Mouse (Mus musculus) liver, embryonic 14.5 days (tissue): ENCODE results near the gene Sowaha. TPM values are rescaled to one million over a fixed set of nuclear protein-coding genes. Genes with fewer than 3 reads are reported as not detected.
A peak's percentile ranks its signal among the peaks of the same experiment; 100 is the strongest.

Experiments used
- ATAC-seq: fragments of 200-750 bp; cut with Nextera tagmentation; 2 replicates; pipeline ENCODE4 v1.8.0; 2017; ENCODE audit warnings: moderate number of reproducible peaks, mild to moderate bottlenecking, moderate library complexity; ENCODE audit not compliant: insufficient read depth
- DNase-seq, 3 experiments: peaks; one replicate each; pipeline ENCODE4 v3.0.0-alpha.2; 2012 to 2013; ENCODE audit warnings: low read depth in 3 of 3, low spot score in 3 of 3
- H3K27ac ChIP-seq: fragments of 300-500 bp; sonication (generic); 2 replicates; pipeline ENCODE4 v1.5.1; 2014; ENCODE audit warnings: moderate library complexity, mild to moderate bottlenecking, control low read depth, inconsistent platforms
- H3K27me3 ChIP-seq: fragments of 300-500 bp; sonication (generic); 2 replicates; pipeline ENCODE4 v1.6.1; 2014; ENCODE audit warnings: mild to moderate bottlenecking, low read length, moderate library complexity; ENCODE audit not compliant: control insufficient read depth, insufficient read depth
- H3K36me3 ChIP-seq: fragments of 300-500 bp; sonication (generic); replicated peaks from 2 replicates; pipeline ENCODE4 v1.6.1; 2014; ENCODE audit warnings: low read depth; ENCODE audit not compliant: control insufficient read depth, insufficient read depth
- H3K4me1 ChIP-seq, 2 experiments: fragments of 200-500 bp in 1 of 2; fragments of 300-500 bp in 1 of 2; sonication (generic) in 1 of 2; replicated peaks; 2 replicates each; pipeline ENCODE4 v1.6.1; 2012 to 2014; ENCODE audit warnings: antibody characterized with exemption in 1 of 2, inconsistent platforms in 1 of 2, low read length in 1 of 2; ENCODE audit not compliant: control insufficient read depth in 2 of 2, insufficient read depth in 2 of 2
- H3K4me2 ChIP-seq: fragments of 300-500 bp; sonication (generic); 2 replicates; pipeline ENCODE4 v1.6.1; 2014; ENCODE audit warnings: low read depth, mild to moderate bottlenecking, control low read depth, moderate library complexity
- H3K4me3 ChIP-seq, 2 experiments: fragments of 200-500 bp in 1 of 2; fragments of 300-500 bp in 1 of 2; sonication (generic) in 1 of 2; 2 replicates each; pipeline ENCODE4 v1.5.1; 2012 to 2014; ENCODE audit warnings: low read depth in 2 of 2, low read length in 2 of 2, mild to moderate bottlenecking in 2 of 2, control low read depth in 1 of 2, inconsistent platforms in 1 of 2, moderate library complexity in 1 of 2; ENCODE audit not compliant: insufficient read depth in 1 of 2
- H3K9ac ChIP-seq: fragments of 300-500 bp; sonication (generic); replicated peaks from 2 replicates; pipeline ENCODE4 v1.6.1; 2014; ENCODE audit warnings: mild to moderate bottlenecking, control low read depth, moderate library complexity
- H3K9me3 ChIP-seq: fragments of 300-500 bp; sonication (generic); 2 replicates; pipeline ENCODE4 v1.6.1; 2016; ENCODE audit warnings: low read length, mixed read lengths; ENCODE audit not compliant: control insufficient read depth
- CTCF ChIP-seq: IDR thresholded peaks from 2 replicates; pipeline ENCODE4 v1.5.1; 2016; ENCODE audit warnings: antibody characterized with exemption, low read depth, control low read depth
- EP300 ChIP-seq: IDR thresholded peaks from 2 replicates; pipeline ENCODE4 v1.6.1; 2016; ENCODE audit warnings: antibody characterized with exemption, low read depth
- WGBS: fragments of 180-500 bp; shearing (Covaris S2); extraction: QIAGEN DNeasy Blood & Tissue Kit; methylation state at CpG from one replicate; pipeline ENCODE4 v1.1.7; 2014; ENCODE audit not compliant: insufficient replicate concordance; 5-methylcytosine and 5-hydroxymethylcytosine counted together
- polyA plus RNA-seq, 2 experiments: library from polyadenylated mRNA; depleted of rRNA in 1 of 2; stranded (reverse) in 1 of 2; unstranded in 1 of 2; fragments of >200 nt; fragmentation: Nextera tagmentation in 1 of 2; extraction: Ambion mirVana in 1 of 2; gene quantifications; 2 replicates each; pipeline versions ENCODE4 v1.2.1 to v1.2.3; 2012 to 2014

Sowaha gene
- polyA plus RNA-seq, 2 experiments: 13.1 to 15.4 TPM

DNA sequence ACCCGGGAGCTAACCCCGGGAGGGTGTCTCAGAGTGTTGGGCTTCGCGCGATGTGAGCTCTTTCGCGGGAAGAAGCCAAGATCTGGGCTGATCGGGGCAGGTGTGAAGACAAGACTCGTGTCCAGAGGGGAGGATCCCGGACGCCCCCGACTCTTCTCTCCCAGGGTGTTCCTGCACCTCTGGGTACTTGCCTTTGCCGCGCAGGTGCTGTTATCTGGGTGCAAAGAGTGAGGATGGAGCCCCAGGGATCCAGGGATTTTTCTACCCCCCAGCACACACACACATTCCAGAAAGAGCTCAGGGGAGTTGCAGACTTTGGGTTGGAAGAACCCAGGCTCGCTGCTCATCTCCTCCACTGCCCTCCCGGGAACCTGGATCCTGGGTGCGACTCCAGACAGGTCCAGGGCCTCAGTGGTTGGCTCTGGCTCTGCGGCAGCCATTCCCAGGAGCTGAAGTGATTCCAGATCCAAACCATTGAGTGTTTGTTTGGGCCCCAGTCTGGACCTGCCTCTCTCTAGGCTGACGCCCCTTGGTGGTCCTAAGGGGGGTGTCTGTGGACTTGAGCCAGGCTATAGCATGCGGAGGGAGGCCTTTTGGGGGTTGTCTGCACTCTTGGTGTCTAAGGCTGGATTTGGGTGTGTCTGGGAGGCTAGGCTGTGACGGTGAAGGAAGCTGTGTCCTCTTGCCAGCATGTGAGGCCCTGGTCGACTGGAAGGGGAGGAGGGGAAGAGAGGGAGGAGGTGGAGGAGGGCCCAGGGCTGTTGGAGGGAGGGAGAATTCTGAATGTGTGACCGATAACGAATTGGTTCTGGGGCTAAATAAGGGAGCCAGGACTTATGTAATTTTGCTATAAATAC is 40.3 kb upstream of the Sowaha start:
- no peaks in the 10 kb centered on the region for H3K27me3 ChIP-seq
- H3K4me2 ChIP-seq: peak overlapping the region; percentile 98
- ATAC-seq: peak; percentile 75
- H3K27ac ChIP-seq: peak overlapping the region; percentile 95
- H3K9me3 ChIP-seq: no peaks in the 10 kb centered on the region
- H3K36me3 ChIP-seq: no peaks in the 10 kb centered on the region; the same call in 1 of the 2 replicates
- peak overlapping the region; percentile 80 to 96 for H3K4me3 ChIP-seq
- WGBS: 1% methylated on average over 24 of the region's 24 CpGs
- TF ChIP-seq CTCF (0 out of 2 replicates have a peak, but pooled peaks have one; percentile 5), EP300 (no peak)
- H3K9ac ChIP-seq: peak overlapping the region; percentile 98
- DNase-seq: peak; percentile 75 to 79 (median 77)
- H3K4me1 ChIP-seq: peaks cover 47 to 54% of the 10 kb centered on the region in 2 experiments

DNA sequence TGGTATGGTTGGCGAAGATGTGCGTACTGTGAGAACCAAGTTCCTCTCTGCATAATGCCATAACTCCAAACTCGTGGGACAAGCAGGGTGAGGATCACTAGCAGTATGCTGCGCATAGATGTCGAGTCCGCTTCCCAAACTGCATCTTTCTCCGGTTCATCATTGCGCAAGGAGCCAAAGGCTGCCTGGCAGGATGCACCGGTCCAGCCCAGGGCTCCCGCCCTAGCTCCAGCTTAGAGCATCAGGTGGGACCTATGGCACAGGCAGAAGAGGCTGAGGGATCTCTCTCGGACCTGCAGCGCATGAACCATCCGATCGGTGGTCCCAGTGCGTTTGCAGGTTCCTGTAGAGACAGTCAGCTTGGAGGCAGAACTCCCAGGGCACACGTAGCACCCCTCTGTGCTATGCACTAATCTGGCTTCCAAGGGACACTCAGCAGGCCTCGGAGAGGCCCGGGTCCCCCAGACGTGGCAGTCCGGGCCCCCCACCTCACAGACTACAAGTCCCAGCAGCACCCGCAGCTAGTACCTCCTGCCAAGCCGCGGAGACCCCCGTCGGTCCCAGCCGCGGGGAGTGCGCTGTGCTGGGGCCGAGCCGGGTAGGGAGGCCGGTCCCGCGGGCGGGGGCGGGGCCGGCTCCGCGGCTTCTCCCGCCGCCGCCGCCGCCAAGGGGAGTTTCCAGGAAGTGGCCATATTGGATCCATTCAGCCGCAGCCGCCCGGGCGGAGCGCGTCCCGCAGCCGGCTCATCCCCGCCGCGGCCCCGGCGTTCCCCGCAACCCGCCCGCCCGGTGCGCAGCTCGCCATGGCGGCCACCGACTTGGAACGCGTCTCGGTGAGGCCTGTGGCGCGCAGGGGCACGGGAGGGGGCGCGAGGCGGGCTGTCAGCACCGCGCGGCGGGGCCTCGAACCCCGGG is 39.4 kb upstream of the Sowaha start, which contains the start of gene Sept8:
Gene Sept8, plus strand, starts transcription at position 51 of the 915 bp plus-strand sequence.
- DNase-seq: peak in 2 of 3 experiments; percentile 47 to 60
- Histone ChIP-seq H3K36me3 (no peaks in the 10 kb centered on the region; the same call in 1 of the 2 replicates), H3K27ac (peak within 1 kb of the TSS; percentile 95), H3K4me3 (peak within 1 kb of the TSS; percentile 80 to 96), H3K9ac (peak within 1 kb of the TSS; percentile 98), H3K27me3 (no peaks in the 10 kb centered on the region), H3K9me3 (no peaks in the 10 kb centered on the region), H3K4me2 (peak within 1 kb of the TSS; percentile 98), H3K4me1 (peaks cover 47 to 54% of the 10 kb centered on the region in 2 experiments)
- WGBS: 3% methylated on average over 79 of the region's 79 CpGs
- ATAC-seq: peak; percentile 75
- TF ChIP-seq CTCF: no peak
- TF ChIP-seq EP300: no peak

DNA sequence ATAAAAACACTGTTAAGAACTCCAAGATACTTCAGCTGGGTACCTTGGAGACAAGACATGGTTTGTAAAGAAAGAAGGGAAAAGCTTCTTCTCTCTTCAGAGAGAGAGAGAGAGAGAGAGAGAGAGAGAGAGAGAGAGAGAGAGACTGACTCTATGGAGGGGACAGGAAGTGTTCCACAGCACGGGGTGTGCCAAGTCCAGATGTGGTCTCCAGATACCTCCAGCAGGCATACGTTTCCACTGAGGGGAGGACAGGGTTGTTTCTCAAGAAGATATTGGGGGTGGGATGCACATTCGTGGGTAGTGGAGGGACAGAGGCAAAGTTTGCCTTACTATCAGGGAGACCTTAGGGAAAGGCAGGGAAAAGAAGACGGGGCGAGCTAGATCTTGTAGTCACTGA is 38.7 kb upstream of the Sowaha start:
- 16% methylated on average over 5 of the region's 5 CpGs for WGBS
- H3K27me3 ChIP-seq: no peaks in the 10 kb centered on the region
- H3K4me2 ChIP-seq: peak overlapping the region; percentile 98
- ATAC-seq (peak; percentile 36; the same call in 1 of the 2 replicates), DNase-seq (peak in 2 of 3 experiments; percentile 51 to 55)
- H3K27ac ChIP-seq: peak overlapping the region; percentile 95
- no peaks in the 10 kb centered on the region for H3K9me3 ChIP-seq
- TF ChIP-seq CTCF (no peak), EP300 (peak; percentile 40; the same call in 1 of the 2 replicates)
- no peaks in the 10 kb centered on the region; the same call in 1 of the 2 replicates for H3K36me3 ChIP-seq
- H3K9ac ChIP-seq: peak overlapping the region; percentile 98
- peaks cover 47 to 54% of the 10 kb centered on the region in 2 experiments for H3K4me1 ChIP-seq
- peak overlapping the region; percentile 80 to 96 for H3K4me3 ChIP-seq

DNA sequence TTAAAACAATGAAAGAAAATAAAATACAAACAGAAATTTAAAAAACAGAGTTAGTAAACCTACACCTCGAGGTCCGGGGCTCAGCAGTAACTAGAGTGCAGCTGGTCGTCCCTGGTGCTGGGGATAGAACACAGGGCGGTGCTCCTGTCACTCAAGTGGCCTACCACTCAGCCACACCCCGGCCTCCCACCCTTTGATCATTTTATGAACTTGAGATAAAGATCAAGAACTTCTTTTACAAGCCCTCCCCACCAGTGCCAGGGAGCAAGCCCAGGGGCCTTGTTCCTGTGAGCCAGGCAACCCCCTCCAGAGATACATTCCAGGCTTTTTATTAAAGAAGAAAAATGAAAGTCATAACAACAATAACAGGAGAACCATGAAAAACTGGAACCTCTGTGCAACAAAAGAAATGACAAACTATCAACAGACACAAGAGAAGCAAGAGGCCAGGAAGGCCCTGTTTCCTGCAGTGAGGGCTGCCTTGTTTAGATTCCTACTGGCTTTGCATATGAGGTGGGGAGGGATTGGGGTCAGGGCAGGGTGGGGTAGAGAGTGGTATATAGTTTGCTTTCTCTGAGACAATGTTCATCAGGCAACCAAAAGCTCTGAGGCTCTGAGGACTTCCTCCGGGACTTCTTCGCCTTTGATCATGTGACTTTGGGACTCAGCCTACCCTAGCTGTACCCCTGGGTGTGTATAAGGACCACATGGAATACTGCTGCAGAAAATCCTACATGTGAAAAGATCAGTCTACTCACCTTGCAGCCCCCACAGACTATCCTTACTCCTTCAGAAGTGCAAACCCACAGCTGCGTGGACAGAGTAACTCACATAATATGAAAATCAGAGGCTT is 36.9 kb upstream of the Sowaha start:
- ATAC-seq (no peak), DNase-seq (peak in 2 of 3 experiments; percentile 31 to 46)
- H3K4me3 ChIP-seq: no peak overlapping the region
- peak overlapping the region; percentile 37 for H3K27ac ChIP-seq
- H3K4me1 ChIP-seq: peaks cover 32 to 41% of the 10 kb centered on the region in 2 experiments
- WGBS: 22% methylated on average over 8 of the region's 8 CpGs
- TF ChIP-seq CTCF (no peak), EP300 (no peak)
- no peaks in the 10 kb centered on the region for H3K9me3 ChIP-seq
- no peaks in the 10 kb centered on the region for H3K27me3 ChIP-seq
- H3K9ac ChIP-seq: peak overlapping the region; percentile 29
- no peaks in the 10 kb centered on the region for H3K36me3 ChIP-seq
- peak overlapping the region; percentile 51 for H3K4me2 ChIP-seq
